Mouse (Mus musculus) left cerebral cortex, postnatal 14 days (tissue): ENCODE results near the gene AL732309.1. TPM values are rescaled to one million over a fixed set of nuclear protein-coding genes. Genes with fewer than 3 reads are reported as not detected.

Experiments
- DNase-seq, 2 experiments: peaks; one replicate each; pipeline ENCODE4 v3.0.0; 2021 to 2022; ENCODE audit warnings: low spot score in 2 of 2, mixed read lengths in 1 of 2
- intact Hi-C: fragments of 180-260 bp; cut with DNase I; formaldehyde crosslinking; loops from one replicate; pipeline ENCODE4 v1.15.1; 2025
- total RNA-seq, 2 experiments: library from RNA; stranded (reverse); gene quantifications; 2 replicates each; pipeline ENCODE4 v1.2.3; 2021

Gene AL732309.1
- total RNA-seq, 2 experiments from 2014 or later = 2.3 to 2.8 TPM

- DNase-seq = peak in 1 of 2 experiments; percentile 59
- intact Hi-C loops = no loop called here
These were observed 4.6 kb downstream of the AL732309.1 start, which contains the start of the genes Rnf208 and Cysrt1 for GRCm38 (mm10) chr2:25242101-25242506. Rnf208 (plus strand) TSS chr2:25242255. Cysrt1 (minus strand) TSS chr2:25242452.

GRCm38 (mm10) chr2:25241438-25241775 is 5.3 kb downstream of the AL732309.1 start:
- no peak for DNase-seq
- intact Hi-C loops = no loop called here

- intact Hi-C loops = no loop called here
- DNase-seq = peak; percentile 69 to 75
These were observed 5.8 kb downstream of the AL732309.1 start for GRCm38 (mm10) chr2:25240723-25241437.

GRCm38 (mm10) chr2:25240310-25240709 is 6.4 kb downstream of the AL732309.1 start:
- DNase-seq = no peak

GRCm38 (mm10) chr2:25239766-25240165 is 6.9 kb downstream of the AL732309.1 start:
- DNase-seq = no peak
- intact Hi-C loops = no loop called here

More at GRCm38 (mm10) chr2:25240310-25240709, 6.4 kb downstream of the AL732309.1 start:
- intact Hi-C loops = no loop called here

GRCm38 (mm10) chr2:25238106-25238505 is 8.6 kb downstream of the AL732309.1 start:
- intact Hi-C loops = no loop called here

GRCm38 (mm10) chr2:25237522-25237921 is 9.1 kb downstream of the AL732309.1 start:
- no peak for DNase-seq
- intact Hi-C loops = no loop called here

More at GRCm38 (mm10) chr2:25238106-25238505, 8.6 kb downstream of the AL732309.1 start:
- no peak for DNase-seq

- intact Hi-C loops = no loop called here
These were observed 10.0 kb downstream of the AL732309.1 start, which contains the start of gene Rnf224 for GRCm38 (mm10) chr2:25236614-25237013. Rnf224 (minus strand) TSS chr2:25236787.

GRCm38 (mm10) chr2:25234551-25235220 is 12.0 kb downstream of the AL732309.1 start:
- intact Hi-C loops = no loop called here
- DNase-seq = no peak

More at GRCm38 (mm10) chr2:25236614-25237013, 10.0 kb downstream of the AL732309.1 start, which contains the start of gene Rnf224:
- no peak for DNase-seq

GRCm38 (mm10) chr2:25234050-25234449 is 12.6 kb downstream of the AL732309.1 start, which contains the start of gene Slc34a3:
Slc34a3 (minus strand) TSS chr2:25234364.
- intact Hi-C loops = no loop called here
- DNase-seq = no peak

- intact Hi-C loops = no loop called here
- no peak for DNase-seq
These were observed 13.2 kb downstream of the AL732309.1 start for GRCm38 (mm10) chr2:25233421-25233820.

- intact Hi-C loops = no loop called here
- no peak for DNase-seq
These were observed 15.6 kb downstream of the AL732309.1 start for GRCm38 (mm10) chr2:25231038-25231437.

- intact Hi-C loops = no loop called here
- DNase-seq = no peak
These were observed 16.1 kb downstream of the AL732309.1 start for GRCm38 (mm10) chr2:25230581-25230980.

- intact Hi-C loops = loop anchor here (2.0 to 5.0 kb wide), 2 partner anchors 37 to 43 kb away; partner anchors contain the start of genes Anapc2 and Ssna1
- no peak for DNase-seq
These were observed 17.1 kb downstream of the AL732309.1 start for GRCm38 (mm10) chr2:25229582-25229981.

- intact Hi-C loops = loop anchor here (2.0 to 5.0 kb wide), 2 partner anchors 36 to 43 kb away; partner anchors contain the start of genes Anapc2 and Ssna1
- DNase-seq = no peak
These were observed 17.6 kb downstream of the AL732309.1 start for GRCm38 (mm10) chr2:25228995-25229530.

GRCm38 (mm10) chr2:25228431-25228889 is 18.2 kb downstream of the AL732309.1 start:
- peak; percentile 81 to 96 for DNase-seq
- intact Hi-C loops = loop anchor here (2.0 to 5.0 kb wide), 2 partner anchors 36 to 44 kb away; partner anchors contain the start of genes Anapc2 and Ssna1

- intact Hi-C loops = loop anchor here (5.0 kb wide), 1 partner anchor 45 kb away; the partner anchor contains the start of genes Anapc2 and Ssna1
- DNase-seq = no peak
These were observed 19.3 kb downstream of the AL732309.1 start for GRCm38 (mm10) chr2:25227406-25227805.

- peak; percentile 47 to 54 for DNase-seq
- intact Hi-C loops = loop anchor here (5.0 kb wide), 1 partner anchor 45 kb away; the partner anchor contains the start of genes Anapc2 and Ssna1
These were observed 19.8 kb downstream of the AL732309.1 start for GRCm38 (mm10) chr2:25226864-25227263.

GRCm38 (mm10) chr2:25225811-25226379 is 20.8 kb downstream of the AL732309.1 start:
- no peak for DNase-seq
- intact Hi-C loops = loop anchor here (5.0 kb wide), 1 partner anchor 46 kb away; the partner anchor contains the start of genes Anapc2 and Ssna1
